Mouse (Mus musculus) ES-Bruce4 (cell line): ENCODE data around the gene Mtch2.
A peak's percentile ranks its signal among the peaks of the same experiment; 100 is the strongest.

Source experiments
- CTCF ChIP-seq: IDR thresholded peaks from one replicate; pipeline ENCODE4 v1.8.1; 2011; ENCODE audit warnings: low read depth, low read length
- EP300 ChIP-seq: IDR thresholded peaks from 2 replicates; pipeline ENCODE4 v1.6.1; 2011; ENCODE audit warnings: low read depth, low read length; ENCODE audit not compliant: insufficient read depth
- POLR2A ChIP-seq: IDR thresholded peaks from one replicate; pipeline ENCODE4 v1.8.1; 2011; ENCODE audit warnings: low read length; ENCODE audit not compliant: insufficient read depth

GRCm38 (mm10) chr2:90904076-90904855 is 57.3 kb downstream of the Mtch2 start, which contains the start of the genes Kbtbd4 and Ndufs3:
- TF ChIP-seq CTCF, result no peak
- 0 out of 2 replicates have a peak, but pooled peaks have one; percentile 24 for TF ChIP-seq EP300
- peak; percentile 65 for TF ChIP-seq POLR2A
